8 mouse cellular contexts compared by ENCODE assay signal in genomic region chr3:27237226-27237625, GRCm38 (mm10). TPM values are rescaled to one million over a fixed set of nuclear protein-coding genes. Genes with fewer than 3 reads are reported as not detected.
DNase-seq lines count a peak whose midpoint lies in the region; ATAC-seq lines count a peak whose summit lies in the region.

No protein-coding gene starts in this region.

- H3K27me3 ChIP-seq in neural tube, embryonic 14.5 days (ENCODE audit: control insufficient read depth, insufficient read depth, low read length), result no peaks in the 10 kb centered on the region
- no peaks in the 10 kb centered on the region for H3K27me3 ChIP-seq in heart, embryonic 12.5 days (replicated peaks)

- DNase-seq in adrenal gland, postnatal 10 days, result peak; percentile 54
- no peak for DNase-seq in adrenal gland, adult 18-20 months (ENCODE audit: low spot score in 2 of 2)
- DNase-seq in neural tube, embryonic 10.5 days (ENCODE audit: extremely low spot score, low spot score), result no peak
- peak; percentile 9 for DNase-seq in cerebellum, adult 11 months
- DNase-seq in layer of hippocampus, postnatal 10 days (ENCODE audit: low spot score in 2 of 2), result peak; percentile 21 to 50
- peak; percentile 32 to 37 for DNase-seq in natural killer cell, adult 2 months (ENCODE audit: low spot score in 2 of 2)

- 0 out of 2 replicates have a peak, but pooled peaks cover 4% of the 10 kb centered on the region for H3K36me3 ChIP-seq in neural tube, embryonic 14.5 days (ENCODE audit: control insufficient read depth, insufficient read depth, low read length)
- peaks cover 13% of the 10 kb centered on the region for H3K36me3 ChIP-seq in heart, embryonic 12.5 days

- no peak overlapping the region for H3K4me2 ChIP-seq in neural tube, embryonic 14.5 days (ENCODE audit: low read depth, low read length)
- no peak overlapping the region for H3K4me2 ChIP-seq in heart, embryonic 12.5 days

- no peak overlapping the region for H3K4me3 ChIP-seq in neural tube, embryonic 14.5 days (ENCODE audit: low read depth, low read length)
- H3K4me3 ChIP-seq in heart, embryonic 12.5 days, result no peak overlapping the region

- H3K9me3 ChIP-seq in neural tube, embryonic 14.5 days (ENCODE audit: control insufficient read depth, low read length), result no peaks in the 10 kb centered on the region
- H3K9me3 ChIP-seq in heart, embryonic 12.5 days (replicated peaks), result no peaks in the 10 kb centered on the region

- H3K4me1 ChIP-seq in neural tube, embryonic 14.5 days (ENCODE audit: control insufficient read depth, insufficient read depth, low read length), result no peaks in the 10 kb centered on the region
- H3K4me1 ChIP-seq in heart, embryonic 12.5 days (replicated peaks), result peaks cover 10% of the 10 kb centered on the region; the same call in 1 of the 2 replicates

- H3K27ac ChIP-seq in neural tube, embryonic 14.5 days (ENCODE audit: low read depth, low read length), result no peak overlapping the region
- no peak overlapping the region for H3K27ac ChIP-seq in heart, embryonic 12.5 days (ENCODE audit: poor library complexity, severe bottlenecking)

- 18% methylated on average over 2 of the region's 2 CpGs for WGBS in neural tube, embryonic 14.5 days
- WGBS in heart, embryonic 12.5 days, result 12% methylated on average over 2 of the region's 2 CpGs

- no peak overlapping the region for H3K9ac ChIP-seq in neural tube, embryonic 14.5 days (replicated peaks; ENCODE audit: low read depth, low read length)
- H3K9ac ChIP-seq in heart, embryonic 12.5 days, result no peak overlapping the region

- peak; percentile 71; the same call in 1 of the 2 replicates for ATAC-seq in neural tube, embryonic 14.5 days (ENCODE audit: low read depth)
- ATAC-seq in heart, embryonic 12.5 days (ENCODE audit: insufficient number of reproducible peaks, low FRiP score), result 0 out of 2 replicates have a peak, but pooled peaks have one; percentile 46

RNA-seq across cellular contexts. Expression of gene Nceh1, which starts 54.5 kb away (rescaled TPM):
- 10 to 100 TPM; 65.9 to 80.9 TPM for total RNA-seq in adrenal gland, postnatal 10 days (2021)
- 100 to 1,000 TPM in 1 of 2 experiments, 10 to 100 TPM in 1; 58.0 to 207 TPM for total RNA-seq in adrenal gland, adult 18-20 months (2021)
- polyA plus RNA-seq in neural tube, embryonic 14.5 days (2014; fragmentation: Nextera tagmentation; extraction: Ambion mirVana), result 10.6 and 14.8 TPM in 2 replicates
- polyA plus RNA-seq in heart, embryonic 12.5 days (2016; fragmentation: Nextera tagmentation; extraction: Ambion mirVana), result 12.3 and 13.3 TPM in 2 replicates
- total RNA-seq in layer of hippocampus, postnatal 10 days (2021), result 10 to 100 TPM; 79.8 to 82.2 TPM

Comparison
In these comparisons a context has a peak if more than half of its experiments do, and no peak if none do; other contexts are left out.
1. DNase-seq: peak in adrenal gland, postnatal 10 days (single experiment), cerebellum, adult 11 months (single experiment), layer of hippocampus, postnatal 10 days (2 of 2) and natural killer cell, adult 2 months (2 of 2); none in adrenal gland, adult 18-20 months (0 of 2) and neural tube, embryonic 10.5 days (single experiment).